Mouse (Mus musculus) ES-E14 (cell line): ENCODE measurements at regions not wholly inside any gene's neighbourhood (a gene's known extent, or its start where the extent isn't known, plus 50 kb on each side); places are given as distances from the start of the nearest gene placed in this dataset.

Source experiments
- DNase-seq: peaks from one replicate; pipeline ENCODE4 v3.0.0-alpha.2; 2013; ENCODE audit warnings: low read depth, low spot score
- H3K27ac ChIP-seq: 2 replicates; pipeline ENCODE4 v1.5.1; 2012; ENCODE audit warnings: low read depth, mild to moderate bottlenecking, low read length, moderate library complexity, mixed read lengths; ENCODE audit not compliant: poor library complexity, insufficient read depth, severe bottlenecking
- H3K36me3 ChIP-seq: 2 replicates; pipeline ENCODE4 v1.6.1; 2012; ENCODE audit warnings: mild to moderate bottlenecking, low read length, moderate library complexity, mixed read lengths; ENCODE audit not compliant: control insufficient read depth, poor library complexity, insufficient read depth, severe bottlenecking
- H3K4me1 ChIP-seq, 2 experiments: fragments of 150-350 bp in 1 of 2; sonication (generic) in 1 of 2; 2 replicates each; pipeline ENCODE4 v1.6.1; 2012; ENCODE audit warnings: low read length in 2 of 2, mild to moderate bottlenecking in 1 of 2, mixed read lengths in 1 of 2; ENCODE audit not compliant: control insufficient read depth in 2 of 2, insufficient read depth in 2 of 2, poor library complexity in 1 of 2
- H3K4me3 ChIP-seq, 2 experiments: fragments of 150-350 bp in 1 of 2; sonication (generic) in 1 of 2; 2 replicates each; pipeline ENCODE4 v1.5.1; 2012; ENCODE audit warnings: low read length in 2 of 2, low read depth in 1 of 2, mild to moderate bottlenecking in 1 of 2, mixed read lengths in 1 of 2; ENCODE audit not compliant: insufficient read depth in 1 of 2, poor library complexity in 1 of 2, severe bottlenecking in 1 of 2
- H3K9ac ChIP-seq: 2 replicates; pipeline ENCODE4 v1.6.1; 2012; ENCODE audit warnings: low read depth, mild to moderate bottlenecking, low read length, mixed read lengths; ENCODE audit not compliant: poor library complexity, insufficient read depth, severe bottlenecking
- H3K9me3 ChIP-seq: fragments of 150-350 bp; sonication (generic); 2 replicates; pipeline ENCODE4 v1.6.1; 2012; ENCODE audit warnings: low read depth, mild to moderate bottlenecking, low read length; ENCODE audit not compliant: control insufficient read depth, insufficient read depth
- CHD2 ChIP-seq: IDR thresholded peaks from 2 replicates; pipeline ENCODE4 v1.6.1; 2014; ENCODE audit warnings: mild to moderate bottlenecking, low read depth, low read length, inconsistent platforms
- HCFC1 ChIP-seq: IDR thresholded peaks from 2 replicates; pipeline ENCODE4 v1.6.1; 2012; ENCODE audit warnings: low read length, inconsistent platforms, borderline replicate concordance; ENCODE audit not compliant: insufficient read depth
- MAFK ChIP-seq: IDR thresholded peaks from 2 replicates; pipeline ENCODE4 v1.6.1; 2014; ENCODE audit warnings: mild to moderate bottlenecking, low read depth, low read length, inconsistent platforms; ENCODE audit not compliant: insufficient read depth
- ZC3H11A ChIP-seq: IDR thresholded peaks from 2 replicates; pipeline ENCODE4 v1.6.1; 2012; ENCODE audit warnings: low read depth, mild to moderate bottlenecking, inconsistent platforms, low read length, borderline replicate concordance
- ZNF384 ChIP-seq: IDR thresholded peaks from 2 replicates; pipeline ENCODE4 v1.6.1; 2012; ENCODE audit warnings: low read depth, low read length, inconsistent platforms
- in situ Hi-C, 2 experiments: fragments of 600-800 bp; cut with MboI; formaldehyde crosslinking; loops; one replicate each; pipeline ENCODE4 v1.15.1; 2025; ENCODE audit warnings: low sequenced_read_pairs in 2 of 2, inconsistent platforms in 1 of 2; ENCODE audit not compliant: unreplicated experiment in 2 of 2

DNA sequence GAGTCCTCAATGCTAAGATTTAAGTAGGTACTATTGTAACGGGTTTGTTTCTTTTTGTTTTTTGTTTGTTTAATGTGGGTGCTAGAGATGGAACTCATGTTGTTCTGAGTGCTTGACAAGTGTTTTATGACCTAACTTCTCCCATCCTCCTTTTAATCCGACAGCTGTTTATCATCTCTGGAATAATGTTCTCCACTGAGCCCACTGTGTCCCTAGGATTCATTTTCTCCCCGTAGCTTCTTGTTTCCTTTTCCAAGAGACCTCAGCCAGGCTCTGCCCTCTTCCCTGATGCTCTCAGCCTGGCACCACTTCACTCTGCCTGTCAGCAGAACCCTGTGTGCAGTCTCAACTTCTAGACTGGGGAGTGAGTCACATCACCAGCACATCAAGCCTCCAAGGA lies 173.9 kb upstream of the Far2 start:
- no peaks in the 10 kb centered on the region for H3K36me3 ChIP-seq
- TF ChIP-seq ZNF384 (no peak), MAFK (no peak), CHD2 (no peak), ZC3H11A (no peak), HCFC1 (no peak)
- no peak overlapping the region for H3K9ac ChIP-seq
- no peak for DNase-seq
- no peaks in the 10 kb centered on the region for H3K4me1 ChIP-seq
- in situ Hi-C loops = no loop called here
- H3K27ac ChIP-seq = no peak overlapping the region
- H3K4me3 ChIP-seq = no peak overlapping the region
- no peaks in the 10 kb centered on the region; the same call in 1 of the 2 replicates for H3K9me3 ChIP-seq

DNA sequence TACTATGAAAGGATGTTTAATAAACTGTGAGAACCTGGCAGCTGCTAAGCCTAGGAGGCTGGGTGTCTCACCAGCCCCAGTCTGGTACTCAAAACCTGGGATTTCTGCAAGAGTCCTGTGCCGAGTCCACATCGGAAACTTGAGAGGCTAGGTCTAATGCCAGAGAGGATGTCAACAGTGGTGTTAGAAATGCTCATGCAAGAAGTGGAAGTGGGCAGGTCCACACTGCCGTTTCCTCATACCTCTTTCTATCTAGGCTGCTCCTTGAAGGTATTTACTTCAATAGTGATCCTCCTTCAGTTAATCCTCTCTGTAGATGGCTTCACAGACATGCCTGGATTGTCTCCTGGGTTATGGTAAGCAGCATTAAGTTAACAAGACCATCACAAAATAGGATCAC lies 168.6 kb upstream of the Far2 start:
- Histone ChIP-seq H3K9me3 (no peaks in the 10 kb centered on the region; the same call in 1 of the 2 replicates), H3K27ac (no peak overlapping the region), H3K9ac (no peak overlapping the region), H3K4me1 (no peaks in the 10 kb centered on the region), H3K4me3 (no peak overlapping the region), H3K36me3 (no peaks in the 10 kb centered on the region)
- in situ Hi-C loops = no loop called here
- DNase-seq = no peak
- no peak for TF ChIP-seq CHD2
- TF ChIP-seq ZNF384 = no peak
- TF ChIP-seq HCFC1 = no peak
- TF ChIP-seq MAFK = no peak
- no peak for TF ChIP-seq ZC3H11A

- H3K36me3 ChIP-seq = no peaks in the 10 kb centered on the region
- no peak for DNase-seq
- no peaks in the 10 kb centered on the region for H3K9me3 ChIP-seq
- H3K9ac ChIP-seq = no peak overlapping the region
- H3K4me1 ChIP-seq = no peaks in the 10 kb centered on the region
- no peak overlapping the region for H3K4me3 ChIP-seq
- TF ChIP-seq CHD2 (no peak), ZNF384 (no peak), HCFC1 (no peak), ZC3H11A (no peak), MAFK (no peak)
- in situ Hi-C loops = no loop called here
- H3K27ac ChIP-seq = no peak overlapping the region
Observed at GRCm38 (mm10) chr6:147885902-147886301, 161.2 kb upstream of the Far2 start.

GRCm38 (mm10) chr6:147919697-147920096 lies 127.4 kb upstream of the Far2 start:
- H3K9me3 ChIP-seq = no peaks in the 10 kb centered on the region
- TF ChIP-seq MAFK (no peak), ZC3H11A (no peak), ZNF384 (no peak), HCFC1 (no peak), CHD2 (no peak)

GRCm38 (mm10) chr6:147921091-147921490 lies 126.0 kb upstream of the Far2 start:
- no peak overlapping the region for H3K27ac ChIP-seq
- no peak for DNase-seq
- H3K9me3 ChIP-seq = no peaks in the 10 kb centered on the region
- TF ChIP-seq ZNF384 (no peak), MAFK (no peak), HCFC1 (no peak), ZC3H11A (no peak), CHD2 (no peak)
- in situ Hi-C loops = no loop called here
- H3K36me3 ChIP-seq = no peaks in the 10 kb centered on the region
- no peaks in the 10 kb centered on the region for H3K4me1 ChIP-seq
- no peak overlapping the region for H3K4me3 ChIP-seq
- no peak overlapping the region for H3K9ac ChIP-seq

More at GRCm38 (mm10) chr6:147919697-147920096, 127.4 kb upstream of the Far2 start:
- in situ Hi-C loops = no loop called here
- no peak overlapping the region for H3K27ac ChIP-seq
- H3K9ac ChIP-seq = no peak overlapping the region
- DNase-seq = no peak
- no peaks in the 10 kb centered on the region for H3K36me3 ChIP-seq
- H3K4me1 ChIP-seq = no peaks in the 10 kb centered on the region
- H3K4me3 ChIP-seq = no peak overlapping the region
